Mouse (Mus musculus) gastrocnemius, adult 18-20 months (tissue): ENCODE measurements around the gene Ptprm. TPM values are rescaled to one million over a fixed set of nuclear protein-coding genes. Genes with fewer than 3 reads are reported as not detected.

Source experiments
- DNase-seq: peaks from one replicate; pipeline ENCODE4 v3.0.0; 2021; ENCODE audit warnings: low spot score
- total RNA-seq, 2 experiments: library from RNA; stranded (reverse); gene quantifications; 2 replicates each; pipeline ENCODE4 v1.2.3; 2021

The Ptprm gene
- total RNA-seq, 2 experiments from 2014 or later: 24.8 to 24.9 TPM

- DNase-seq: no peak
Measured at GRCm38 (mm10) chr17:67079570-67079969, 274.7 kb downstream of the Ptprm start.

GRCm38 (mm10) chr17:67073580-67073979 lies 280.7 kb downstream of the Ptprm start:
- no peak for DNase-seq

GRCm38 (mm10) chr17:67073139-67073538 lies 281.1 kb downstream of the Ptprm start:
- no peak for DNase-seq

- DNase-seq: peak; percentile 51
Measured at GRCm38 (mm10) chr17:67071231-67072009, 282.8 kb downstream of the Ptprm start.

- DNase-seq: no peak
Measured at GRCm38 (mm10) chr17:67063611-67064010, 290.6 kb downstream of the Ptprm start.

- no peak for DNase-seq
Measured at GRCm38 (mm10) chr17:67055681-67056080, 298.6 kb downstream of the Ptprm start.

- no peak for DNase-seq
Measured at GRCm38 (mm10) chr17:67054202-67054601, 300.1 kb downstream of the Ptprm start.

GRCm38 (mm10) chr17:67052624-67053314 lies 301.5 kb downstream of the Ptprm start:
- no peak for DNase-seq

- DNase-seq: no peak
Measured at GRCm38 (mm10) chr17:67047697-67048096, 306.6 kb downstream of the Ptprm start.

GRCm38 (mm10) chr17:67038558-67038957 lies 315.7 kb downstream of the Ptprm start:
- DNase-seq: no peak

GRCm38 (mm10) chr17:67033547-67033946 lies 320.7 kb downstream of the Ptprm start:
- no peak for DNase-seq

GRCm38 (mm10) chr17:67032021-67032420 lies 322.2 kb downstream of the Ptprm start:
- DNase-seq: no peak

GRCm38 (mm10) chr17:67031341-67031740 lies 322.9 kb downstream of the Ptprm start:
- DNase-seq: no peak

GRCm38 (mm10) chr17:67027274-67027673 lies 327.0 kb downstream of the Ptprm start:
- DNase-seq: no peak

GRCm38 (mm10) chr17:67016501-67016900 lies 337.8 kb downstream of the Ptprm start:
- DNase-seq: no peak

- no peak for DNase-seq
Measured at GRCm38 (mm10) chr17:67013217-67013616, 341.0 kb downstream of the Ptprm start.

- DNase-seq: no peak
Measured at GRCm38 (mm10) chr17:67011836-67012583, 342.2 kb downstream of the Ptprm start.

GRCm38 (mm10) chr17:67010136-67010535 lies 344.1 kb downstream of the Ptprm start:
- no peak for DNase-seq

- DNase-seq: no peak
Measured at GRCm38 (mm10) chr17:67008137-67008536, 346.1 kb downstream of the Ptprm start.

GRCm38 (mm10) chr17:67006740-67007385 lies 347.4 kb downstream of the Ptprm start:
- DNase-seq: peak; percentile 90

- DNase-seq: no peak
Measured at GRCm38 (mm10) chr17:66996882-66997281, 357.4 kb downstream of the Ptprm start.

GRCm38 (mm10) chr17:66996016-66996415 lies 358.2 kb downstream of the Ptprm start:
- no peak for DNase-seq
